Mouse (Mus musculus): Measurements from ENCODE around the gene Mecom.

Gene Mecom

GRCm38 (mm10) chr3:30076522-30076921 is 471.3 kb downstream of the Mecom start:
- DNase-seq = no peak

- DNase-seq = no peak
These were observed 476.5 kb downstream of the Mecom start for GRCm38 (mm10) chr3:30071271-30071670.

- DNase-seq = no peak
These were observed 481.3 kb downstream of the Mecom start for GRCm38 (mm10) chr3:30066519-30066918.

- no peak for DNase-seq
These were observed 487.8 kb downstream of the Mecom start for GRCm38 (mm10) chr3:30060058-30060457.

- DNase-seq = no peak
These were observed 488.2 kb downstream of the Mecom start for GRCm38 (mm10) chr3:30059615-30060014.

- no peak for DNase-seq
These were observed 496.5 kb downstream of the Mecom start for GRCm38 (mm10) chr3:30051287-30051686.

GRCm38 (mm10) chr3:30050795-30051194 is 497.0 kb downstream of the Mecom start:
- DNase-seq = no peak

GRCm38 (mm10) chr3:30048792-30049191 is 499.0 kb downstream of the Mecom start:
- no peak for DNase-seq

GRCm38 (mm10) chr3:30048157-30048556 is 499.7 kb downstream of the Mecom start:
- no peak for DNase-seq

- no peak for DNase-seq
These were observed 504.3 kb downstream of the Mecom start for GRCm38 (mm10) chr3:30043525-30043924.

GRCm38 (mm10) chr3:30038545-30038944 is 509.3 kb downstream of the Mecom start:
- no peak for DNase-seq

GRCm38 (mm10) chr3:30019961-30020360 is 527.8 kb downstream of the Mecom start:
- DNase-seq = no peak

- DNase-seq = no peak
These were observed 528.4 kb downstream of the Mecom start for GRCm38 (mm10) chr3:30019411-30019810.

GRCm38 (mm10) chr3:30018202-30018601 is 529.6 kb downstream of the Mecom start:
- DNase-seq = no peak

GRCm38 (mm10) chr3:30016766-30017165 is 531.0 kb downstream of the Mecom start:
- DNase-seq = no peak

GRCm38 (mm10) chr3:30014962-30015660 is 532.7 kb downstream of the Mecom start:
- DNase-seq = peak; percentile 47

- no peak for DNase-seq
These were observed 533.5 kb downstream of the Mecom start for GRCm38 (mm10) chr3:30014279-30014678.

- no peak for DNase-seq
These were observed 534.4 kb downstream of the Mecom start for GRCm38 (mm10) chr3:30013416-30013815.

GRCm38 (mm10) chr3:30012666-30013365 is 535.0 kb downstream of the Mecom start:
- no peak for DNase-seq

- no peak for DNase-seq
These were observed 535.7 kb downstream of the Mecom start for GRCm38 (mm10) chr3:30012150-30012549.

- DNase-seq = no peak
These were observed 536.1 kb downstream of the Mecom start for GRCm38 (mm10) chr3:30011712-30012111.

- DNase-seq = no peak
These were observed 536.9 kb downstream of the Mecom start for GRCm38 (mm10) chr3:30010889-30011288.

- DNase-seq = no peak
These were observed 538.2 kb downstream of the Mecom start for GRCm38 (mm10) chr3:30009596-30009995.

- no peak for DNase-seq
These were observed 542.9 kb downstream of the Mecom start for GRCm38 (mm10) chr3:30004888-30005405.
